In the genomic region with DNA sequence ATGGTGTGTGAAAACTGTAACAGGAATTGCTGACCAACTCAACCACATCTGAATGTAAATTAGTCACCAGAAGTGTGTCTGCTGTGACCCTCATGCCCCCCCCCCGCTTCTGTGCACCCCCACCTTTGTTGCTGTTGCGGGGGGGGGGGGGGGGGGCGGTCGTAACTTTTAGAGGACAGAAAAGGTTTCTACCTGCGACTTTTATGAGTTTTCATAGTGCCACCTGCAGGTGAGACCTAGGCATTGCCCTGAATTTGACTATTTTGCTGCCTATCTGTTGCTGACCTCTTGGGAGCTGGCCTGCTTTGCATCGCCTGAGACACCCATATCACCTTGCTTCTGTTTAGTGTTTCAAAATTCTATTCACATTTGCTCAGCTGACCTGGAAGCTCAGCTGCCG, we compare ENCODE assay signal across 8 mouse cellular contexts. TPM values are rescaled to one million over a fixed set of nuclear protein-coding genes. Genes with fewer than 3 reads are reported as not detected.
DNase-seq lines count a peak whose midpoint lies in the region; ATAC-seq and TF ChIP-seq lines count a peak whose summit lies in the region.
"Had no signal": no experiment of that assay in that cellular context is flagged by ENCODE, and none has a peak within 500 bp of the region (broad histone marks: within the 10 kb centered on the region; RNA-seq: fewer than 3 reads in every experiment).

No protein-coding gene starts in this region.

- H3K4me2 ChIP-seq in hindbrain, postnatal 0 days (ENCODE audit: low read depth, low read length): no peak overlapping the region
- H3K4me2 ChIP-seq in lung, postnatal 0 days (replicated peaks; ENCODE audit: low read depth, low read length): no peak overlapping the region
- H3K4me2 ChIP-seq in stomach, postnatal 0 days (replicated peaks; ENCODE audit: low read depth): no peak overlapping the region

- no peak overlapping the region for H3K9ac ChIP-seq in hindbrain, postnatal 0 days (replicated peaks; ENCODE audit: low read length)
- no peak overlapping the region for H3K9ac ChIP-seq in lung, postnatal 0 days (replicated peaks; ENCODE audit: low read depth)
- H3K9ac ChIP-seq in stomach, postnatal 0 days (ENCODE audit: low read length): no peak overlapping the region

- H3K4me1 ChIP-seq in hindbrain, postnatal 0 days (ENCODE audit: insufficient read depth, low read length): 0 out of 2 replicates have a peak, but pooled peaks cover 5% of the 10 kb centered on the region
- H3K4me1 ChIP-seq in lung, postnatal 0 days (ENCODE audit: insufficient read depth, low read depth, low read length): no peaks in the 10 kb centered on the region
- H3K4me1 ChIP-seq in stomach, postnatal 0 days (replicated peaks; ENCODE audit: control insufficient read depth, insufficient read depth): no peaks in the 10 kb centered on the region

- no peaks in the 10 kb centered on the region for H3K27me3 ChIP-seq in hindbrain, postnatal 0 days (ENCODE audit: insufficient read depth, low read length)
- H3K27me3 ChIP-seq in lung, postnatal 0 days (replicated peaks; ENCODE audit: insufficient read depth, low read length): no peaks in the 10 kb centered on the region
- H3K27me3 ChIP-seq in stomach, postnatal 0 days (ENCODE audit: control insufficient read depth, insufficient read depth, low read length): no peaks in the 10 kb centered on the region

- peak; percentile 63 for TF ChIP-seq CTCF in hindbrain, postnatal 0 days (IDR thresholded peaks at IDR 0.05; ENCODE audit: low read depth)
- peak; percentile 76 for TF ChIP-seq CTCF in lung, postnatal 0 days (IDR thresholded peaks at IDR 0.05)
- peak; percentile 75 for TF ChIP-seq CTCF in stomach, postnatal 0 days (IDR thresholded peaks at IDR 0.05; ENCODE audit: low read depth)

- no peak overlapping the region for H3K27ac ChIP-seq in hindbrain, postnatal 0 days
- H3K27ac ChIP-seq in lung, postnatal 0 days (ENCODE audit: low read length): no peak overlapping the region
- no peak overlapping the region for H3K27ac ChIP-seq in stomach, postnatal 0 days (replicated peaks)
- H3K27ac ChIP-seq: macrophage had no signal

- TF ChIP-seq EP300 in lung, postnatal 0 days (IDR thresholded peaks at IDR 0.05): no peak
- TF ChIP-seq EP300 in stomach, postnatal 0 days (optimal IDR thresholded peaks at IDR 0.05): no peak

- WGBS in hindbrain, postnatal 0 days: 4% methylated on average over 6 of the region's 7 CpGs
- 7% methylated on average over 5 of the region's 7 CpGs for WGBS in lung, postnatal 0 days
- WGBS in stomach, postnatal 0 days: 9% methylated on average over 6 of the region's 7 CpGs

- DNase-seq in layer of hippocampus, postnatal 10 days (ENCODE audit: low spot score in 2 of 2): peak; percentile 46 to 59
- no peak for DNase-seq in layer of hippocampus, postnatal 14 days (ENCODE audit: low spot score in 2 of 2)
- DNase-seq in MN1 (ENCODE audit: low spot score): peak; percentile 56
- DNase-seq in c-Kit-negative CD71-positive TER-119-positive erythroid progenitor cells, embryonic 14.5 days (ENCODE audit: low read depth, low spot score): peak; percentile 51
- DNase-seq in hindbrain, postnatal 0 days (ENCODE audit: low spot score): peak; percentile 57
- peak; percentile 69 for DNase-seq in lung, postnatal 0 days (ENCODE audit: low spot score)
- peak; percentile 59 for DNase-seq in stomach, postnatal 0 days (ENCODE audit: low spot score)

- H3K4me3 ChIP-seq in hindbrain, postnatal 0 days (ENCODE audit: low read length): no peak overlapping the region
- no peak overlapping the region for H3K4me3 ChIP-seq in lung, postnatal 0 days (ENCODE audit: low read depth, low read length)
- no peak overlapping the region for H3K4me3 ChIP-seq in stomach, postnatal 0 days (ENCODE audit: low read depth, low read length)

- H3K36me3 ChIP-seq in hindbrain, postnatal 0 days (ENCODE audit: insufficient read depth, low read length): no peaks in the 10 kb centered on the region
- H3K36me3 ChIP-seq in lung, postnatal 0 days (ENCODE audit: insufficient read depth, low read length): no peaks in the 10 kb centered on the region
- H3K36me3 ChIP-seq in stomach, postnatal 0 days (ENCODE audit: control insufficient read depth, insufficient read depth, low read length): no peaks in the 10 kb centered on the region

- H3K9me3 ChIP-seq in hindbrain, postnatal 0 days (ENCODE audit: low read length): no peaks in the 10 kb centered on the region
- no peaks in the 10 kb centered on the region for H3K9me3 ChIP-seq in lung, postnatal 0 days (ENCODE audit: low read length)
- H3K9me3 ChIP-seq in stomach, postnatal 0 days (ENCODE audit: control insufficient read depth, low read length): no peaks in the 10 kb centered on the region

- ATAC-seq in hindbrain, postnatal 0 days: no peak
- no peak; the same call in 1 of the 2 replicates for ATAC-seq in lung, postnatal 0 days
- ATAC-seq in stomach, postnatal 0 days (ENCODE audit: low FRiP score, low TSS enrichment): no peak

RNA-seq across cellular contexts. Expression of a gene that starts 6.1 kb away (rescaled TPM):
- 100 to 1,000 TPM; 160 to 186 TPM for total RNA-seq in layer of hippocampus, postnatal 10 days (2021)
- total RNA-seq in layer of hippocampus, postnatal 14 days (2021): 100 to 1,000 TPM; 178 to 182 TPM
- 68.0 and 76.6 TPM in 2 replicates for total RNA-seq in hindbrain, postnatal 0 days (2014; rRNA removed)
- polyA plus RNA-seq in hindbrain, postnatal 0 days (2015; fragmentation: Nextera tagmentation; extraction: Ambion mirVana): 139 and 159 TPM in 2 replicates
- polyA plus RNA-seq in lung, postnatal 0 days (2015; fragmentation: Nextera tagmentation; extraction: Ambion mirVana): 62.8 and 75.9 TPM in 2 replicates
- 54.2 and 58.8 TPM in 2 replicates for polyA plus RNA-seq in stomach, postnatal 0 days (2015; fragmentation: Nextera tagmentation; extraction: Ambion mirVana)

RNA-seq across cellular contexts. Expression of a gene that starts 50.7 kb away (rescaled TPM):
- total RNA-seq in layer of hippocampus, postnatal 10 days (2021): 10 to 100 TPM; 33.4 to 38.2 TPM
- 10 to 100 TPM; 37.8 to 42.3 TPM for total RNA-seq in layer of hippocampus, postnatal 14 days (2021)
- 42.4 and 42.6 TPM in 2 replicates for total RNA-seq in hindbrain, postnatal 0 days (2014; rRNA removed)
- 12.5 and 16.1 TPM in 2 replicates for polyA plus RNA-seq in hindbrain, postnatal 0 days (2015; fragmentation: Nextera tagmentation; extraction: Ambion mirVana)
- 17.0 and 19.4 TPM in 2 replicates for polyA plus RNA-seq in lung, postnatal 0 days (2015; fragmentation: Nextera tagmentation; extraction: Ambion mirVana)
- polyA plus RNA-seq in stomach, postnatal 0 days (2015; fragmentation: Nextera tagmentation; extraction: Ambion mirVana): 8.2 and 10.0 TPM in 2 replicates

Comparison
In these comparisons a context has a peak if more than half of its experiments do, and no peak if none do; other contexts are left out.
1. DNase-seq: peak in layer of hippocampus, postnatal 10 days (2 of 2), MN1 (single experiment), c-Kit-negative CD71-positive TER-119-positive erythroid progenitor cells, embryonic 14.5 days (single experiment), hindbrain, postnatal 0 days (single experiment), lung, postnatal 0 days (single experiment) and stomach, postnatal 0 days (single experiment); none in layer of hippocampus, postnatal 14 days (0 of 2).
2. Peak in every context shown above with its lines, with median percentiles within 50 percentile points of each other: CTCF ChIP-seq.